Mouse (Mus musculus): Measurements from ENCODE around the gene 4933427D14Rik.

DNA sequence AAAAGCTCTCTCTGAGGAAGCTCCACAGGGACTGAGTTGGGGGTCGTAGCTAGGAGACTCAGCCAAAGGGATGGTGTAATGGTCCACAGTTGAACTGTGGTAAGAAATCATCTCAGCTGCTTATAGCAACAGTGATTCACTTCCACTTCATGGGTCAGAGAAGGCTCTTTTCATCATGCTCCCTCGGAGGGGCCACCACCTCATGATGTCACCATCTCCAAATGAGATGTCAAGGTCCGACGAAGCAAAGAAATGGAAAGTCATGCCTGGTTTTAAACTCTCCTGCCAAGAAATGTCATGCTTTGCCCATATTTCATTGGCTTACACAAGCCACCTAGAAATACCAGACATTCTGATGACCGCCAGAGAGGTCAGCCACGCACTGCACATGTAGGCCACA is 86.9 kb downstream of the 4933427D14Rik start:
- TF ChIP-seq CTCF (IDR thresholded peaks at IDR 0.05) (no peak), EP300 (IDR thresholded peaks at IDR 0.05) (no peak)
